Mouse (Mus musculus) CH12.LX (cell line): ENCODE results near the gene Baz1b. TPM values are rescaled to one million over a fixed set of nuclear protein-coding genes. Genes with fewer than 3 reads are reported as not detected.
A peak's percentile ranks its signal among the peaks of the same experiment; 100 is the strongest.

ENCODE experiments used
- DNase-seq: peaks from one replicate; pipeline ENCODE4 v3.0.0-alpha.2; 2013; ENCODE audit errors: extremely low read depth
- H3K27ac ChIP-seq: 2 replicates; pipeline ENCODE4 v1.5.1; 2012; ENCODE audit warnings: low read depth, mild to moderate bottlenecking, control low read depth, moderate library complexity; ENCODE audit not compliant: insufficient read depth
- H3K27me3 ChIP-seq: replicated peaks from 2 replicates; pipeline ENCODE3; 2012; ENCODE audit warnings: inconsistent platforms
- H3K36me3 ChIP-seq, 2 experiments: replicated peaks in 1 of 2; 2 replicates each; pipeline versions ENCODE3 to v1.6.1; 2012; ENCODE audit warnings: inconsistent platforms in 1 of 2, low read length in 1 of 2, mild to moderate bottlenecking in 1 of 2, mixed read lengths in 1 of 2, moderate library complexity in 1 of 2; ENCODE audit not compliant: control insufficient read depth in 1 of 2, insufficient read depth in 1 of 2
- H3K4me1 ChIP-seq, 2 experiments: 2 replicates each; pipeline ENCODE4 v1.6.1; 2012; ENCODE audit warnings: inconsistent platforms in 1 of 2, moderate library complexity in 1 of 2; ENCODE audit not compliant: insufficient read depth in 2 of 2, control insufficient read depth in 1 of 2
- H3K4me2 ChIP-seq: 2 replicates; pipeline ENCODE4 v1.6.1; 2012; ENCODE audit warnings: low read depth, mild to moderate bottlenecking, control low read depth; ENCODE audit not compliant: poor library complexity, insufficient read depth, severe bottlenecking
- H3K4me3 ChIP-seq, 3 experiments: fragments of 150-350 bp in 1 of 3; sonication (generic) in 1 of 3; replicated peaks in 1 of 3; 2 replicates each; pipeline versions ENCODE3 to v1.5.1; 2011 to 2012; ENCODE audit warnings: low read depth in 2 of 3, low read length in 2 of 3, mild to moderate bottlenecking in 2 of 3, moderate library complexity in 2 of 3, control low read depth in 1 of 3, improper control_type of control experiment in 1 of 3, inconsistent platforms in 1 of 3, mixed read lengths in 1 of 3; ENCODE audit not compliant: poor library complexity in 1 of 3
- H3K79me2 ChIP-seq: replicated peaks from 2 replicates; pipeline ENCODE4 v1.6.1; 2012; ENCODE audit warnings: mild to moderate bottlenecking, moderate library complexity; ENCODE audit not compliant: control insufficient read depth, poor library complexity, insufficient read depth, severe bottlenecking; ENCODE audit errors: extremely low read depth
- H3K9ac ChIP-seq: 2 replicates; pipeline ENCODE4 v1.6.1; 2012; ENCODE audit warnings: low read depth, mild to moderate bottlenecking, control low read depth, moderate library complexity; ENCODE audit not compliant: insufficient read depth
- H3K9me3 ChIP-seq: replicated peaks from 2 replicates; pipeline ENCODE3; 2012; ENCODE audit warnings: low read length, inconsistent platforms, mixed read lengths
- CTCF ChIP-seq, 2 experiments: IDR thresholded peaks in 1 of 2; conservative IDR thresholded peaks in 1 of 2; 2 replicates each; pipeline ENCODE4 v1.5.1; 2011 to 2012; ENCODE audit warnings: low read depth in 2 of 2, low read length in 2 of 2, improper control_type of control experiment in 1 of 2, inconsistent platforms in 1 of 2, mild to moderate bottlenecking in 1 of 2, moderate library complexity in 1 of 2
- JUN ChIP-seq: IDR thresholded peaks from 2 replicates; pipeline ENCODE4 v1.6.1; 2011; ENCODE audit warnings: low read depth, mild to moderate bottlenecking, low read length, improper control_type of control experiment, moderate library complexity; ENCODE audit not compliant: insufficient read depth
- MAFK ChIP-seq: IDR thresholded peaks from 2 replicates; pipeline ENCODE4 v1.6.1; 2011; ENCODE audit warnings: low read length, improper control_type of control experiment; ENCODE audit not compliant: insufficient replicate concordance
- MAX ChIP-seq: IDR thresholded peaks from 2 replicates; pipeline ENCODE4 v1.6.1; 2011; ENCODE audit warnings: low read length, improper control_type of control experiment
- MAZ ChIP-seq: IDR thresholded peaks from 2 replicates; pipeline ENCODE4 v1.6.1; 2012; ENCODE audit warnings: low read depth, mild to moderate bottlenecking, inconsistent platforms, low read length, improper control_type of control experiment, moderate library complexity
- MEF2A ChIP-seq: IDR thresholded peaks from 2 replicates; pipeline ENCODE4 v1.6.1; 2014; ENCODE audit warnings: low read depth, mild to moderate bottlenecking, inconsistent platforms, low read length, improper control_type of control experiment, borderline replicate concordance
- MXI1 ChIP-seq: IDR thresholded peaks from 2 replicates; pipeline ENCODE4 v1.6.1; 2011; ENCODE audit warnings: mild to moderate bottlenecking, low read depth, low read length, improper control_type of control experiment
- MYC ChIP-seq: IDR thresholded peaks from 2 replicates; pipeline ENCODE4 v1.6.1; 2011; ENCODE audit warnings: low read depth, mild to moderate bottlenecking, improper control_type of control experiment, low read length
- NELFE ChIP-seq: IDR thresholded peaks from 2 replicates; pipeline ENCODE4 v1.6.1; 2011; ENCODE audit warnings: low read depth, low read length, improper control_type of control experiment
- POLR2A ChIP-seq: IDR thresholded peaks from 2 replicates; pipeline ENCODE4 v1.6.1; 2011; ENCODE audit warnings: low read depth, mild to moderate bottlenecking, improper control_type of control experiment, low read length
- RAD21 ChIP-seq: IDR thresholded peaks from 2 replicates; pipeline ENCODE4 v1.6.1; 2011; ENCODE audit warnings: low read depth, mild to moderate bottlenecking, low read length, improper control_type of control experiment, moderate library complexity
- SIN3A ChIP-seq: IDR thresholded peaks from 2 replicates; pipeline ENCODE4 v1.6.1; 2012; ENCODE audit warnings: low read length, improper control_type of control experiment, inconsistent platforms
- SMC3 ChIP-seq: IDR thresholded peaks from 2 replicates; pipeline ENCODE4 v1.6.1; 2011; ENCODE audit warnings: low read depth, low read length, improper control_type of control experiment
- TCF12 ChIP-seq: IDR thresholded peaks from 2 replicates; pipeline ENCODE4 v1.6.1; 2014; ENCODE audit warnings: low read depth, mild to moderate bottlenecking, inconsistent platforms, low read length, improper control_type of control experiment
- UBTF ChIP-seq: IDR thresholded peaks from 2 replicates; pipeline ENCODE4 v1.6.1; 2012; ENCODE audit warnings: low read depth, mild to moderate bottlenecking, inconsistent platforms, low read length, improper control_type of control experiment, moderate library complexity
- ZC3H11A ChIP-seq: IDR thresholded peaks from 2 replicates; pipeline ENCODE4 v1.6.1; 2012; ENCODE audit warnings: low read depth, mild to moderate bottlenecking, inconsistent platforms, low read length, improper control_type of control experiment
- ZMIZ1 ChIP-seq: IDR thresholded peaks from 2 replicates; pipeline ENCODE4 v1.6.1; 2012; ENCODE audit warnings: low read depth, mild to moderate bottlenecking, inconsistent platforms, low read length, improper control_type of control experiment
- dilution Hi-C: fragments of 300-500 bp; cut with MboI; formaldehyde crosslinking; loops from 2 replicates; pipeline ENCODE4 v1.14.3; 2020; ENCODE audit warnings: low sequenced_read_pairs; ENCODE audit not compliant: extremely low pct_unique_long_range_greater_than_20kb, extremely low pct_ligation_motif_present
- in situ Hi-C: fragments of 300-500 bp; cut with MboI; formaldehyde crosslinking; loops from 3 replicates; pipeline ENCODE4 v1.14.3; 2019; ENCODE audit warnings: low sequenced_read_pairs, low pct_ligation_motif_present, low pct_unique_long_range_greater_than_20kb, mixed read lengths
- polyA plus RNA-seq: library from polyadenylated mRNA; unstranded; fragments of >175 nt; gene quantifications from 2 replicates; pipeline ENCODE4 v1.2.1, GENCODE M21; 2012; ENCODE audit warnings: low read depth; ENCODE audit not compliant: insufficient read length
- total RNA-seq, 2 experiments: library from RNA; depleted of rRNA; stranded (reverse); fragments of 300-350 nt in 1 of 2; fragments of >200 nt in 1 of 2; gene quantifications; 2 replicates each; pipeline ENCODE4 v1.2.3; 2012 to 2014

The Baz1b gene
- total and polyA plus RNA-seq, 3 experiments: 53.3 to 85.4 (median 60.0) TPM

DNA sequence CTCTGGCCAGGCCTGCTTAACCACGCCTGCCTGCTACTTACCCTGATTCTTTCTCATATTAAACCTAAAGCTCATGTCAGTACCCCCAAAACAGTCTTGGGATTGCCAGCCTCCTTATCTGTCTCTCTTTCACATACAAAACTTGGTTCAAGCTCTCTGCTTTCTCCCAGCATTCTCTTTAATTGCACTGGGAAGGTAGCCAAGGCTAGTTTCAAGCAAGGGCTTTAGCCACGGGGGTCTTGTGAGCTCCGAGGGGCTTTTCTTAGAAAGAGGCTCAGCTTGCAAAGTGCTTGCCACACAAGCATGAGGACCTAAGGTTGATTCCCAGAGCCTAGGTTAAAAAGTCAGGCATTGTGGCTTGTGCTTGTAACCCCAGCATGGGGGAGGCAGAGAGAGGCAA is 98.1 kb downstream of the Baz1b start:
- H3K4me2 ChIP-seq: no peak overlapping the region
- H3K4me1 ChIP-seq: no peaks in the 10 kb centered on the region
- no peak overlapping the region for H3K4me3 ChIP-seq
- H3K27me3 ChIP-seq: peaks cover 56% of the 10 kb centered on the region
- H3K79me2 ChIP-seq: no peaks in the 10 kb centered on the region
- no peak overlapping the region for H3K27ac ChIP-seq
- no peaks in the 10 kb centered on the region for H3K36me3 ChIP-seq
- peaks cover 5% of the 10 kb centered on the region for H3K9me3 ChIP-seq
- no peak for DNase-seq
- H3K9ac ChIP-seq: no peak overlapping the region
- dilution Hi-C loops: no loop called here
- in situ Hi-C loops: loop anchor here (5.0 kb wide), 2 partner anchors 48 to 168 kb away; no protein-coding TSS in a partner anchor
- TF ChIP-seq MAFK (no peak), NELFE (no peak), CTCF (conservative IDR thresholded peaks at IDR 0.05 in 1 of 2, IDR thresholded peaks at IDR 0.05 in 1 of 2; ENCODE audit: low read depth in 2 of 2, low read length in 2 of 2) (no peak)

GRCm38 (mm10) chr5:135286185-135286584 is 99.1 kb downstream of the Baz1b start:
- Histone ChIP-seq H3K27me3 (peaks cover 60% of the 10 kb centered on the region), H3K27ac (no peak overlapping the region), H3K4me1 (no peaks in the 10 kb centered on the region), H3K36me3 (no peaks in the 10 kb centered on the region), H3K4me3 (no peak overlapping the region), H3K9me3 (peaks cover 5% of the 10 kb centered on the region), H3K79me2 (no peaks in the 10 kb centered on the region), H3K9ac (no peak overlapping the region), H3K4me2 (no peak overlapping the region)
- dilution Hi-C loops: no loop called here
- TF ChIP-seq RAD21 (peak; percentile 93), MAX (no peak), SMC3 (peak; percentile 84), MAZ (no peak), POLR2A (no peak), SIN3A (no peak), JUN (no peak), MXI1 (no peak), ZMIZ1 (no peak), ZC3H11A (peak; percentile 39), CTCF (conservative IDR thresholded peaks at IDR 0.05 in 1 of 2, IDR thresholded peaks at IDR 0.05 in 1 of 2; ENCODE audit: low read depth in 2 of 2, low read length in 2 of 2) (peak; percentile 81 to 95), MEF2A (no peak), NELFE (0 out of 2 replicates have a peak, but pooled peaks have one; percentile 47), MYC (0 out of 2 replicates have a peak, but pooled peaks have one; percentile 24), UBTF (no peak), TCF12 (peak; percentile 16; the same call in 1 of the 2 replicates)
- peak; percentile 60 for DNase-seq
- in situ Hi-C loops: loop anchor here (5.0 kb wide), 2 partner anchors 49 to 169 kb away; no protein-coding TSS in a partner anchor
